Mouse (Mus musculus): ENCODE results near the gene Hmgn1.
"Not testable (repeated sequence)": the region's sequence is repeated elsewhere in the genome, so short reads cannot be mapped to it uniquely, and the experiment has no call there.

Gene Hmgn1

DNA sequence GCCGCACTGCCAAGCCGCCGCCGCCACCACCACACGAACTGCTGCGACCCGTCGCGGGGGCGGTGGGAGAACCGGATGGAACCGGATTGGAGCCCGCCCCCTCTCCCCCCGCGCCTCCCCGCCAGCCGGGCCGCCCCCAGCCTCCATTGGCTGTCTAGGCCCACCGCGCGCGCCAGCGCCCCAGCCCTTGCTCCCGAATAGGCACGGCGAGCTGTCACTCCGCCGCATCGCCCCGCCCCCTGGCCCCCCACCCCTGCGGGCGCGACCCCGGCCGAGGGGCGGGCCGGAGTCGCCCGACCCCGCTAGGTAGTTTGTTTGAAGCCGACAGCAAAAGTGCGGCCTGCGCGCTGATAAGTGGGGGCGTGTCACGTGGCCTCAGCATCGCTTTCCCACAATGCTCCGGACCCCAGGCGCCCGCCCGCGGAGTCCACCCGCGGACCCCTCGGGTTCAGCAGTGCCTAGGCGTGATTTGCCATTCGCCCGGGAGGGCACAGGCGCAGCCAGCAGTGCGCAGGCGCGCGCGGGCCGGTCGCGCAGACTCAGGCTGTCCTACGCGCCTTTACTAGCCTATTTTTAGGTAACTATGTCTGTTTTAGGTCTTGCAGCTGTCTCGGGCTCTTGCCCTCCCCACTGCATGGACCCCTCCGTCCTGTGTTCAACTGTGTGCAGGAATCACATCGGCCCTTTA, at the start of gene Hmgn1:
TSS of gene Hmgn1 (minus strand) at position 73 of the 688 bp plus-strand sequence.
- peak; percentile 44 to 58 for DNase-seq (ENCODE audit: low read depth in 1 of 2, low spot score in 2 of 2)

DNA sequence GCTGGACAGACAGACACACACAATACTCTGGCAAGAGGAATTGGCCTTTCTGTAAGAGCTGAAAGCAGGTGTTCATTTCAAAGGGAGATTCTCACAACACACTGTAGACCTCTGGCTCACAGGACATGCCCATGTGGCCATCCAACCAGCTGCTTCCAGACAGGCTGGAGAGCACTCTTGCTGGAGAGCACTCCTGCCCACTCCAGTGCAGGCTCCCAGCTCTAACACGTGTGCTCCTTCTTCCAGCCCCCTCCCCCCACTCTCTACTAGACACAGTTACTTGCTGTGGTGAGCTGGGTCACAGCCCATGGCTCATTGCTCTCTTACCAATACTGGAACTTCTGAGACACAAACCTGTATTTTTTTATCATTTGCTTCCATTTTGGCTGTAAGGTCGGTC, 47.9 kb upstream of the Hmgn1 start:
- DNase-seq (ENCODE audit: low read depth in 1 of 2, low spot score in 2 of 2), result no peak

DNA sequence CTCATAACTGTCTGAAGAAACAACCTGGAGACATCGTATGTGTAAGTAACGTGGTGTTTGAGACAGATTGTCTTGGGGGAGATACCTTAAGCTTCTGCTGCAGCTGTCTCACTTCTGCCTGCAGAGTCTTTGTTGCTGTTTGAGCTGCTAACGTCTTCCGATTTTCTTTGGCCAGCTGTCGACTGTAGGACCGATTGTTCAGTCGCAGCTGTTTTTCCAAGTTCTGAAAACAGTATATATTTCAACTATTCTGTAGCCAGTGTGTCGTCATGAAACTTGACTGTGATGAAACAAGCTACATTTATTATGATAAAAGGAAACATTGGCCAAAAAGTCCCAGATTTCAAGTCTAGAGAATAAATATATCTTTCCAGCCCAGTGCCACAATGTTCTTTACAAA, 46.1 kb upstream of the Hmgn1 start:
- DNase-seq (ENCODE audit: low read depth in 1 of 2, low spot score in 2 of 2), result no peak

DNA sequence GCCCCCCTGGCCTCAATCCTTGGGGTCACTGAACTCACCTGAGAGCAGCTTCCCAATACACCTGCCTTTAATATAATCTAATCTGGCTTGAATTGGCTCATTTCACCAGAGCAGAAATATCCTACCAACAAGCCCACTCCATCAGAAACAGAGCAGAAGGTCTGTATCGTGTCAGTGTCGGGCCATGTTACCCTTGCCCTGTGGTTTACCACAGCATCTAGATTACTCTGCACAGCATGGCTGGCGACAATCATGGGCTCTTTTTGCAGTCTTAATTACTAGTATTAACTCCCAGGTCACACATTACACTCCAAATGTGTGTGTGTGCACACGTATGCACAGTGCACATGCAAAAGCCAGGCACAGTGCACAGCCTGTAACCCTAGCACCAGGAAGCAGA, 41.3 kb upstream of the Hmgn1 start:
- DNase-seq (ENCODE audit: low read depth in 1 of 2, low spot score in 2 of 2), result no peak

DNA sequence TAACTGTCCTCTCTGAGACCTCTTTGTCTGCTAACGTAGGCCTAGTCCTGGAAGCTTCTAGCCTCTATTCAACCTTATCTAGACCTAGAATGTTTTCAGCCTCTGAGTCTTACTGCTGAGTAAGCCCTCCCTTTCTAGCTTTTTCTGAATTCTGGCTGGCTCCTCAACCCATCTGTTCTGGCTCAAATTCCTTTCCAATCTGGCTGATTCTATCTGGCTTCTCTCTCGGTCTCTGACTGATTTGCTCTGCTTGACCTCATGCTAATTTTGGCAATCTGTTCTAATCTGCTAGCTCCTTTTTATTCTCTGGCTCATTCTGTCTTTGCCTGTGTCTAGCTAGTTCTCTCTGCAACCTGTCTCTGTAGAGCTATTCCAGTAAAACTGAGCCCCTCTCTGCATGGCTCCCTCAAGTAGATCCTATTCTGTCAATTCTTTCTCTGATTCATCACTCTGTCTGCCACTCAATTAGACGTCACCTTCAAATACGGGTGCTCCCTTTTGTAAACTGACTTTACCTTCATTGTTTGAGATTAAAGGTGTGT, 38.3 kb upstream of the Hmgn1 start:
- no peak for DNase-seq (ENCODE audit: low read depth in 1 of 2, low spot score in 2 of 2)

DNA sequence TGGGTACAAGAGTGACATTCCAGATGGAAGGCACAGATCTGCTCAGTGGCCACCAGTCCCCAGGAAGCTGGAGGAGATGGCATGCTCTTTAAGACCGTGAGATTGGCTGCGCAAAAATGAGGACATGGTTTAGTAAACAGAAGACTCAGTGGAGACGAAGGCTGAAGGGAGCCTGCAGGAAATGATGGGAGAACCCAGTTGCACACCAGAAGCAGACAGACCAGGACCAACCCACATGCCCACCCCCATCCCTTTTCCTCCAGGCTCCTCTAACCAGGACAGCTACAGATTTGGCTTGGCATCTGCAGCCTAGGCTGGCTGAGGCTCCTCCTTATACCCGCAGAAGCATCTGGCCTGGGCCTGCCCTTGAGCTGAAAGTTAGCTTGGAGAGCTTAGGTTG, 33.8 kb upstream of the Hmgn1 start:
- no peak for DNase-seq (ENCODE audit: low read depth in 1 of 2, low spot score in 2 of 2)

DNA sequence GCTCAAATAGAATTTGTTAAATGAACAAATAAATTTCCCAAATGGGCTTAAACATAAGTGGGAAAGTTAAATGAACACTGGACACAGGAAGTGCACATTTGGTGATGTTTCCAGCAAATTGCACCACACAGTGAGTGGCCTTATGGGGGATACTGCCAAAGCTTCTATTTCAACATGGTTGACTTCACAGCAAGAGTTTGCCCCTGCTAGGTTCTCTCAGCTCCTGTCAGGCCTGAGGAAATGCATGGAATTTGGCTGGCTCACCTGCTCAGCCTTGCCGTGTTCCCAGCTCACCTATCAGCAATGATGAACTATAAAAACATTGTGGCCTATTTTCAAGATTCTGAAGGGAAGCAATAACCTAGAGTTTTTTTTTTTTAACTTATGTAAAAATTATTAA, 33.4 kb upstream of the Hmgn1 start:
- no peak for DNase-seq (ENCODE audit: low read depth in 1 of 2, low spot score in 2 of 2)

DNA sequence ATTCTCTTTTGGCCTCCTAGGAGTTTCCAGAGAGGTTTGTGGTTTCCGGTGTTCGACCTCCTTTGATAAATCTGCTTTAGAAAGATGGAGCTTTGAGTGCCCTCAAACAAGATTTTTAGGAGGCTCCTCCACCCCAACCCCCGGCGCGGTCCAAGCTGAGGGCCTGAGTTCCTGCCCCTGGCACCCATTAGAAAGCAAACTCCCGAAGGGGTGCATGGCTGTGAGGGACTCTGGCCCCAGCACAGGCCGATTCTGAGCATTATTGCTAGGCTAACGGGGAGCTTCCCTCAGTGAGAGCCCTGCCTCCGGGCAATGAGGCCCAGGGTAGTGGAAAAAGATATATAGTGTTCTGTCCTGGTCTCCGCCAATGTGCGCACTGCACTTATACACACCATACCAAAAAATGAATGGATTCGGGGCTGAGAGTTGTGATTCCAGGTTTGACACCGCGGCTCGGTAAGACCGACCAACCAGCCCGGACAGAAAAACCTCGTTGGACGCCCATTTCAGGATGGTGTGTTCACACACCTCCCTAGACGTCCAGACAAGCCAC, 32.3 kb upstream of the Hmgn1 start:
- no peak for DNase-seq (ENCODE audit: low read depth in 1 of 2, low spot score in 2 of 2)

DNA sequence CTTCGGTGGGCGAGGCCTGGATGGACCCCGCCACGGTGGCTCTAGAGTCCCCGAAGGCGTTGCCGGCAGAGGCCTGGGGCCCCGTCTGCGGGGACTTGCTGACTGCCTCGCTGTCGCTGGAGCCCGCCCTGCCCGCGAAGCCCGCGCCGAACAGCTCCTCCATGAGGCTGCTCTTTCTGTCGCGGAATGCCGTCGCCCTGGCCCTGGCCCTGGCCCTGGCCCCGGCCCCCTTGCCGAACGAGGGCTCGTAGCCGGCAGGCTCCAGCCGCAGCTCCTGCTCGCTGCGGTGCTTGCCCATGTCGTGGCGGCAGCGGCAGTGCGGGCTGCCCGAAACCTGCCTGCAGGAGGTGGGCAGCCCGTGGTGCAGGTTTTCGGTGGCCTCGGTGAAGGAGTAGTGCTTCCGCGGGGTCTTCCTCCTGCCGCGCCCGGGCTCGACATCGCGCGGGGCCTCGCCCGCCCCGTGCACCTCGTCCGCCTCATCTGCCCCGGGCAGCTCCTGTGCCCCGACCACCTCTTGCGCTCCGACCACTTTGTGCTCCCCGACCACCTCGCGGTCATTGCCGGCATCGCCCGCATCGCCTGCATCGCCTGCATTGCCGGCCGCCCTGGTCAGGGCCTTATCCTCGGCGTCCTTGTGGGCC, 31.7 kb upstream of the Hmgn1 start:
- DNase-seq (ENCODE audit: low read depth in 1 of 2, low spot score in 2 of 2), result no peak

DNA sequence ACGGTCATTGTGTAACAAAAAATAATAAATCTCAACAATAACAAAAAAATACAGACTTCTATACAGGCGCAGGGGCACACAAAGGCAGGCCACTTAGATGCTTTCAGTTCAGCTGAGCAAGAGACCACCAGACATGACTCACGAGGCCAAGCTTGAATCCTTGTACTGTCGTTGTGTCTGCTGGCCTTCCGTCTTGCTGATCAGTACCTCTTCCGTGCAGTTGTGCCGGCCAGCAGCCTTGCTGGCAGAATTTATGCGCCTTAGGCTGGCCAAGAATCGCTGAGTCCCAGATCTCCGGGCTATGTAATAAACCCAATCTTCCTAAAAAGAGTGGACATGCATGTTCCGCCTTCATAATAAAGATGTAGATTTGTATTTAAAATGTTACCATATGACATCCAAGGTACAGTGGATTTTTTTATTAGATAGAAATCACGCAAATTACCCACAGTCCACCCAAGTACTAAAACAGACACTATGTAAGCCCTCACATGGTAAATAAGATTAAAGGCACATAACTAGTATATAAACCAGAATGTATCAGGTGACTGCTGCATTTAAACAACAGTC, 31.1 kb upstream of the Hmgn1 start:
- no peak for DNase-seq (ENCODE audit: low read depth in 1 of 2, low spot score in 2 of 2)

DNA sequence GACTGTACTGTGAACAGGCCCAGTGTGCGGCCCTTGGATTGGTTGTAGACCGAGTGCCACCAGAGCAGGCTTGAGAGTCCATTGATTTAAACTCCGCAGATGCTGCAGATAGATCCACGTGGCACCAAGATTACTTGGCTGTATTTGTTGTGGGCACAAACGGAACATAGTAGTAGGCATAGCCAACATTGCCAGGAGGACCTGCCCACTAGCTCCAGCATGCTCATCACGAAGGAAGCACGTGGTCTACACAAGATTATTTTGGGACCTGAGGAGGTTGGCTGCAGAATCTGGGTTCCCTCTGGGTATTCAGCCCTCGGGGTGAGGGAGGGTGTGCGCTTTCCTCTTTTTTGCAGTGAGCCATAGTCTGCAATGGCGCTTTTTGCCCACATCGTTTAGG, 29.6 kb upstream of the Hmgn1 start:
- no peak for DNase-seq (ENCODE audit: low read depth in 1 of 2, low spot score in 2 of 2)

DNA sequence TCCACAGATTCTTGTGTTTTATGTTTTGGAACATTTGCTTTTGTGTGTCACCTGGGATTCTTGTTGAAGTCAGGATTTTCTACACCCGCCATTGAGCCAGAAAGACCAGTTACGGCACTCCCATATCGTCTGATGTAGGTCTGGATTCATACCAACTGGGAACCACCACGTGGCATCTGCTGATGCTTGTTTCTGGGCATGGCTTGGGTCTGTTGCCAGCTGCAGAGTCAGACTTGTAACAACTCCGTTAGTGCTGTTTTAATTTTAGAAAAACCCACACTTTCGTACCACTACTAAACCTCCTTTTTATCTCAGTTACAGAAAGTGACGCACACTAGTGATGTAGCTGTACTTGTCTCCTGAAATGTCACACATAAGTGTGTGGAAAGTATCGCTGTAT, 28.5 kb upstream of the Hmgn1 start:
- DNase-seq (ENCODE audit: low read depth in 1 of 2, low spot score in 2 of 2), result no peak

DNA sequence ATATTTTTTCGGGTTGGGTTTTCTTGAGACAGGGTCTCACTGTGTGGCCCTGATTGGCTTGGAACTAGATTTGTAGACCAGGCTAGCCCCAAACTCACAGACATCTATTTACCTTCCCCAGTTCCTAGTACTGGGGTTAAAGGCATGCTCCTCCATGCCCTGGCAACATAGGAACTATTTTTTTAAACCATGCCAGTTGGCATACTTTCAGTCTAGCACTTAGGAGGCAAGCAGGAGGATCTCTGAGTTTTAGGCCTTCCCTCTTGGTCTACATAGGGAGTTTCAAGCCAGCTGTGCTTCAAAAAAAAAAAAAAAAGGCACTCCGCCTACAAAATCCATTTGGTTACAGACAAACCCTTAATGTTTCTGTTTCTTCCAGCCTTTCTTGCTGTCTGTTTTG, 26.9 kb upstream of the Hmgn1 start:
- no peak for DNase-seq (ENCODE audit: low read depth in 1 of 2, low spot score in 2 of 2)

DNA sequence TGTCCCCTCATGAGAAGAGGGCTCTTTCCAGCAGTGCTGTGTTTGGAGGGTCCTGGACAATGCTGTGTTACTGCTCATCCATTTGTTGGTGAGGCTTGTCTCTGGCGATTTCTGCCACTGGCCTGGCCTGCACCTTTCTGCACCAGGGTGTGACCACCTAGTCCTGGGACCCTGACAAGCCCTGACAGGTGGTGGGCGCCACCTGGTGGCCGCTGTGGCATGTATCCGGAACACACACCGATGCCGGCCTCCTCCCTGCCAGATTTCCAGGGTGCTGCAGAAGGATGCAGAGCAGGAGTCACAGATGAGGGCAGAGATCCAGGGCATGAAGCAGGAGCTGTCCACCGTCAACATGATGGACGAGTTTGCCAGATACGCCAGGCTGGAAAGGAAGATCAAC, 24.0 kb upstream of the Hmgn1 start:
- DNase-seq (ENCODE audit: low read depth in 1 of 2, low spot score in 2 of 2), result peak in 1 of 2 experiments; percentile 9

DNA sequence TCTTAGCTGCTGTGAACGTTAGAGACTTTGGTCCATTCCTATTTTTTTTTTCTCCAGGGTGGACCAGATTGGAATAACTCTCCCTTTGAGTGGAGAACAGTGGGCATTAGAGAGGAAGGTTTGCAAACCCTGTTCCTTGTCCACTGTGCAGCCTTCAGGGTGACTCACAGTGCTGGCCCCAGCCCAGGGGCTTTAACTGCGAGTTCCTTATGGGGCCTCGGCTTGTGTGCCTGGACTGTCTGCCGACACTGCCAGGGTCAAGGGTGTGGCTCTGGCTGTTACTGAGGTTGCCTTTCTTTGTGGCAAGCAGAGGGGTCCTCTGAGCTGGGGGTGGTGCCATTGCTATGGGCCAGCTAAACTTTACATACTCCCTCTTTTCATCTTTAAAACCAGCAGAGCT, 23.5 kb upstream of the Hmgn1 start:
- no peak for DNase-seq (ENCODE audit: low read depth in 1 of 2, low spot score in 2 of 2)

DNA sequence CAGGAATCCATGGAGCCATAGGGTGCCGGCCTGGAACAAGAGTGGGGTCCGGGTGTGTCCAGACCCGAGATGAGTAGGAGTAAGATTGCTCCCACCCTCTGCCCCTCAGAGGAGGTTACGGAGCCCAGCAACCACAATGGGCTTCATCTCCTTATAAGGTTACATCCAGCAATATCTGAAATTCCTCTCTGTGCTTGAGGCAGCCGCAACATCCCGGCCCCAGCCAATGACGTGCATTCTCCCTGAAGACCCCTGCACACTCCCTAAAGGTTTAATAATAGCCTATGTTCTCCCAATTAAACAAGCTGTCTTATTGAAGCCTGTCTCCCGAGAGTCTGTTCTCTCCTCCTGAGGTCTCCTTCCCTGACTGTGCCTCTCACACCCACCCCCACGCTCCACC, 21.8 kb upstream of the Hmgn1 start:
- no peak for DNase-seq (ENCODE audit: low read depth in 1 of 2, low spot score in 2 of 2)

DNA sequence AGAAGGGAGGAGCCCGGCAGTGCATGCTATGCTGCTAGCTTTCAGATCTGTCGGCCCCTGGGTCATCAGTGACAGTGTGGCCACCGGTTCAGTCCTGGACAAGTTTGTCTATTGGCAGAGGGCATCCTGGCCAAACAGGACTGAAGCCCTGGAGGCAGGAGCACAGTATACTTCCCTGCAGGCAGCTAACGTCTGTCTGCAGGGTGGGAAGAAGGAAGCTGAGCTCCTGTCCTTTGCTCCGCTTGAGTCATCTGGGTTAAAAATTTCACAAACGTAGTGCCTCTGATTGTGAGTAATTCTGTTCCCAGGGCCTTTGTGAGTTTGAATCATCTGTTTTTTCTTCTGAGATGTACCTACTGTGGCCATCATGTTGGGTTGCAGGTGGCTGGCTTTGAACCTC, 21.3 kb upstream of the Hmgn1 start:
- DNase-seq (ENCODE audit: low read depth in 1 of 2, low spot score in 2 of 2), result no peak

DNA sequence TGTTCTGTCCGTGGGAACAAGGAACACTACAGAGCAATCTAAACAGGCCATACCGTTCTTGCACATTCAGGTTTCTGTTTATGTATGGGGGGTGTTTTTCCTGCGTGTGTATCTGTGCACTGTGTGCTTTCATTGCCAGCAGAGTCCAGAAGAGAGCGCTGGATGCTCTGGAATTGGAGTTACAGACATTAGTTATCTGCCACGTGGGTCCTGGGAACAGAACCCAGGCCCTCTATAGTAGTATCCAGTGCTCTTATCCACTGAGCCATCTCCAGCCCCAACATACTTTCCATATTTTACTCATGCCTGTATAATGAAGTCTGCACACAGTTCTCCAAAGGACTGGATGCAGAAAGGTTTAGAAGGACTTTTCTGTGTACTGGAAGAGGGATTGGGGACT, 18.3 kb upstream of the Hmgn1 start:
- no peak for DNase-seq (ENCODE audit: low read depth in 1 of 2, low spot score in 2 of 2)

DNA sequence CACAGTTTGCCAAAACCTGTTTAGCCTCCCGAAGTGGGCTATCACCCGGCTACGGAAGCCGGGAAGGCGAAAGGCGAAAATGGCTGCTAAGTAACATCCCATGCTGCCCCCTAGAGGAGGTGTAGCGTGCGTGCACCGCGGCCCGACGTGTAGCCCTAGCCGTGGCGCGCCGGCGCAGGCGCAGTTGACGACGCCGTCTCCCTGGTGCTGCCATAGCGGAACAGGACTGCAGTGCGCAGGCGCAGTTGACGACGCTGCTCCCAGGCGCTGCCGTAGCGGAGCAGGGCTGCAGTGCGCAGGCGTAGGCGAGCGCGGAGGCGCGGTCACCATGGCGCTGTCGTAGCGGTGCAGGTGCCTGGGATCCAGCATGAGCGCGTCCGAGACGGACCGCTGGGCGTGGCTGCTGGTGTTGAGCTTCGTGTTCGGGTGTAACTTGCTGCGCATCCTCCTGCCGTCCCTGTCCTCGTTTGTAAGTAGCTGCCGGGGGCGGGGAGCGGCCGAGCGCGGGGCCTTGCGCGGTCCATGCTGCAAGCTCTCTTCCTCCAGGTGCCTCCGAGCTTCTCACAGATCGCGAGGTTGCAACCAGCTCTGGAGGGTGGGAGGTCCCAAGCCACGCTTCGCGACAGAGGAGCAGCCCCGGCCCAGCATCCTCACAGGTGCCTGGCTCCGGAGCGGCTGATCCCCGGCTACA, 17.7 kb upstream of the Hmgn1 start, which contains the start of gene Wrb:
TSS of gene Wrb (plus strand) at position 298 of the 691 bp plus-strand sequence.
- DNase-seq (ENCODE audit: low read depth in 1 of 2, low spot score in 2 of 2), result peak; percentile 99

DNA sequence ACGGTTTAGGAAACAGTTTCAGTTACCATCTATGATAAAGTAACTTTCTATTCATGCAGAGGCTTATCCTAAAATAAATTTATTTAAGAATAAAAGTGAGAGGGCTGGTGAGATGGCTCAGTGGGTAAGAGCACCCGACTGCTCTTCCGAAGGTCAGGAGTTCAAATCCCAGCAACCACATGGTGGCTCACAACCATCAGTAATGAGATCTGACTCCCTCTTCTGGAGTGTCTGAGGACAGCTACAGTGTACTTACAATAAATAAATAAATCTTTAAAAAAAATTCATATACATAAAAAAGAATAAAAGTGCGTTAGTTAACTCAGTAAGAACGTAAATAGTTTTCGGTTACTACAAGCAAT, 17.2 kb upstream of the Hmgn1 start:
- not testable (repeated sequence) for DNase-seq (ENCODE audit: low read depth in 1 of 2, low spot score in 2 of 2)

DNA sequence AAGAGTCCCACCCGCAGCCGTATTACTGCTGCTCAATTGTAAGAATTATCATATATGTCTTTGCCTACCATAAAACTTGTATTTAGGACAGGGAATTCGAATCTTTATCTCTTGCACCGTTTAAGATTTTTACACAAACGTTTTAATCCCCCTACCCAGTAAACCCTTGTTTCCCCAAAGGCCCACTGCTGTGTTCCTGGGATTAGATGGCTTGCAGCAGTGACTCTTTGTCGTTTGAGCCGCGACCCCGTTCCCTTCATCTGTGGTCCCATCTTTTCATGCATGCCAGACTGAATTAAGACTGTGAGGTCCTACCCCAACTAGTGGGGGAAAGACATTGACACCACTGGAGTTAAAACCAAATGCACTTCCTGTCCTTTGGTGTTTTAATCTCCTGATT, 937 bp upstream of the Hmgn1 start:
- no peak for DNase-seq (ENCODE audit: low read depth in 1 of 2, low spot score in 2 of 2)

DNA sequence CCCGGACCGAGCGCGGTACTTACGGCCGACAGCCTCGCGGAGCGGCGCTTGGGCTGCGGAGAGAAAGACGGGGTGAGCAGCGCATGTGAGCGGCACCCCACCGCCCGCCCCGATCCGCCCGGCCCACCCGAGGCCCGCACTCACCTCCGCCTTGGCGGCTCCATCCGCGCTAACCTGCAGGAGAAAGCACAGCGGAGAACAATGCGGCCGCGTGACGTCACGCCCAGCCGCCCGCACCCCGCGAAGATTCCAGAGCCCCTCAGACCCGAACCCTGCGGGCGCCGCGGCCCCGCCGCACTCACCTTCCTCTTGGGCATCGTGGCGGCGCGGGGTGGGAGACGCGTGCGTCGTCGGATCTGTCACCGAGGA, 257 bp downstream of the Hmgn1 start:
- no peak for DNase-seq (ENCODE audit: low read depth in 1 of 2, low spot score in 2 of 2)
